Mouse (Mus musculus) cerebellum, adult (tissue): ENCODE measurements at regions not wholly inside any gene's neighbourhood (a gene's known extent, or its start where the extent isn't known, plus 50 kb on each side); places are given as distances from the start of the nearest gene placed in this dataset.
A peak's percentile ranks its signal among the peaks of the same experiment; 100 is the strongest.

Source experiments
- ATAC-seq: cut with Nextera tagmentation; 2 replicates; pipeline ENCODE4 v1.9.2; 2017; ENCODE audit warnings: mild to moderate bottlenecking, moderate library complexity, mixed read lengths; ENCODE audit not compliant: insufficient number of reproducible peaks, low FRiP score, low TSS enrichment

- ATAC-seq: 0 out of 2 replicates have a peak, but pooled peaks have one; percentile 26
These were observed 191.9 kb upstream of the C9orf72 start for GRCm38 (mm10) chr4:35417866-35418265.

- ATAC-seq: no peak
These were observed 187.5 kb upstream of the C9orf72 start for GRCm38 (mm10) chr4:35413488-35413887.

- no peak for ATAC-seq
These were observed 179.5 kb upstream of the C9orf72 start for GRCm38 (mm10) chr4:35405301-35406006.

- no peak for ATAC-seq
These were observed 178.1 kb upstream of the C9orf72 start for GRCm38 (mm10) chr4:35404068-35404467.

- no peak for ATAC-seq
These were observed 177.6 kb upstream of the C9orf72 start for GRCm38 (mm10) chr4:35403594-35403993.

- ATAC-seq: no peak
These were observed 176.6 kb upstream of the C9orf72 start for GRCm38 (mm10) chr4:35402376-35403133.

GRCm38 (mm10) chr4:35401783-35402182, 175.8 kb upstream of the C9orf72 start:
- no peak for ATAC-seq

GRCm38 (mm10) chr4:35400511-35400910, 174.5 kb upstream of the C9orf72 start:
- no peak for ATAC-seq

- ATAC-seq: no peak
These were observed 169.6 kb upstream of the C9orf72 start for GRCm38 (mm10) chr4:35395583-35395877.

GRCm38 (mm10) chr4:35394821-35395582, 169.0 kb upstream of the C9orf72 start:
- ATAC-seq: no peak

GRCm38 (mm10) chr4:35375791-35376190, 149.8 kb upstream of the C9orf72 start:
- ATAC-seq: no peak

GRCm38 (mm10) chr4:35373213-35373860, 147.4 kb upstream of the C9orf72 start:
- no peak for ATAC-seq

GRCm38 (mm10) chr4:35372528-35373212, 146.7 kb upstream of the C9orf72 start:
- no peak for ATAC-seq

GRCm38 (mm10) chr4:35364161-35364560, 138.2 kb upstream of the C9orf72 start:
- no peak for ATAC-seq

GRCm38 (mm10) chr4:35362176-35362575, 136.2 kb upstream of the C9orf72 start:
- ATAC-seq: no peak

GRCm38 (mm10) chr4:35359376-35359775, 133.4 kb upstream of the C9orf72 start:
- ATAC-seq: no peak

GRCm38 (mm10) chr4:35356904-35357563, 131.1 kb upstream of the C9orf72 start:
- ATAC-seq: no peak

GRCm38 (mm10) chr4:35356051-35356450, 130.1 kb upstream of the C9orf72 start:
- no peak for ATAC-seq

- ATAC-seq: no peak
These were observed 128.1 kb upstream of the C9orf72 start for GRCm38 (mm10) chr4:35354046-35354445.

- ATAC-seq: no peak
These were observed 126.6 kb upstream of the C9orf72 start for GRCm38 (mm10) chr4:35352606-35353005.
